Comparison of ENCODE assay signal across 8 mouse cellular contexts in genomic region chr11:29514682-29515412, GRCm38 (mm10). TPM values are rescaled to one million over a fixed set of nuclear protein-coding genes. Genes with fewer than 3 reads are reported as not detected.
DNase-seq lines count a peak whose midpoint lies in the region; ATAC-seq lines count a peak whose summit lies in the region.

TSS of gene Prorsd1 (minus strand) at chr11:29515033.

- no peaks in the 10 kb centered on the region for H3K9me3 ChIP-seq in hindbrain, embryonic 11.5 days (ENCODE audit: control insufficient read depth, low read length)

- peak; percentile 69 for DNase-seq in NIH3T3 (ENCODE audit: low read depth)
- DNase-seq in cerebellum, adult 9-11 months, result peak; percentile 88
- peak; percentile 41 to 67 for DNase-seq in frontal cortex, adult 2 months (ENCODE audit: extremely low spot score in 1 of 2, low spot score in 1 of 2)
- DNase-seq in hindbrain, embryonic 11.5 days (ENCODE audit: low spot score), result peak; percentile 93
- DNase-seq in layer of hippocampus, postnatal 25 days (ENCODE audit: extremely low spot score in 1 of 2, low spot score in 1 of 2), result peak; percentile 59
- DNase-seq in lung, postnatal 25 days (ENCODE audit: low spot score), result peak; percentile 94
- peak; percentile 94 for DNase-seq in retina, embryonic 14.5 days (ENCODE audit: low spot score)
- DNase-seq in thymus, postnatal 4 days, result peak; percentile 93

- H3K4me3 ChIP-seq in hindbrain, embryonic 11.5 days (ENCODE audit: low read depth, low read length), result peak within 1 kb of the TSS; percentile 56

- 4% methylated on average over 40 of the region's 40 CpGs for WGBS in hindbrain, embryonic 11.5 days

- peak; percentile 99 for ATAC-seq in hindbrain, embryonic 11.5 days (ENCODE audit: low FRiP score)

- peak within 1 kb of the TSS; percentile 55 for H3K4me2 ChIP-seq in hindbrain, embryonic 11.5 days (replicated peaks; ENCODE audit: low read depth, low read length)

- peak within 1 kb of the TSS; percentile 68 for H3K9ac ChIP-seq in hindbrain, embryonic 11.5 days (ENCODE audit: low read depth, low read length)

- H3K27me3 ChIP-seq in hindbrain, embryonic 11.5 days (ENCODE audit: control insufficient read depth, insufficient read depth, low read length), result no peaks in the 10 kb centered on the region

- no peaks in the 10 kb centered on the region for H3K4me1 ChIP-seq in hindbrain, embryonic 11.5 days (replicated peaks; ENCODE audit: control insufficient read depth, insufficient read depth, low read length)

- peak within 1 kb of the TSS; percentile 40; the same call in 1 of the 2 replicates for H3K27ac ChIP-seq in hindbrain, embryonic 11.5 days (ENCODE audit: low read depth, low read length)

- no peaks in the 10 kb centered on the region for H3K36me3 ChIP-seq in hindbrain, embryonic 11.5 days (ENCODE audit: control insufficient read depth, insufficient read depth, low read length)

RNA-seq across cellular contexts. Expression of gene Prorsd1, which starts in this region (rescaled TPM):
- polyA plus RNA-seq in frontal cortex, adult 2 months (2012; rRNA removed), result 4.8 and 4.9 TPM in 2 replicates
- polyA plus RNA-seq in hindbrain, embryonic 11.5 days (2014; fragmentation: Nextera tagmentation; extraction: Ambion mirVana), result 23.3 and 24.9 TPM in 2 replicates
- total RNA-seq in layer of hippocampus, postnatal 25 days (2021), result 1 to 10 TPM; 3.8 to 6.1 TPM

Comparison
In these comparisons a context has a peak if more than half of its experiments do, and no peak if none do; other contexts are left out.
1. Peak in every context shown above with its lines: DNase-seq, ATAC-seq, H3K4me3 ChIP-seq and H3K27ac ChIP-seq.